Mouse (Mus musculus) mesoderm, embryonic 11.5 days (tissue): ENCODE measurements around the gene Epo.

Experiments used
- DNase-seq: peaks from one replicate; pipeline ENCODE4 v3.0.0-alpha.2; 2012; ENCODE audit warnings: low read depth, low spot score

The Epo gene

GRCm38 (mm10) chr5:137539291-137539801 lies 6.3 kb upstream of the Epo start:
- no peak for DNase-seq

DNA sequence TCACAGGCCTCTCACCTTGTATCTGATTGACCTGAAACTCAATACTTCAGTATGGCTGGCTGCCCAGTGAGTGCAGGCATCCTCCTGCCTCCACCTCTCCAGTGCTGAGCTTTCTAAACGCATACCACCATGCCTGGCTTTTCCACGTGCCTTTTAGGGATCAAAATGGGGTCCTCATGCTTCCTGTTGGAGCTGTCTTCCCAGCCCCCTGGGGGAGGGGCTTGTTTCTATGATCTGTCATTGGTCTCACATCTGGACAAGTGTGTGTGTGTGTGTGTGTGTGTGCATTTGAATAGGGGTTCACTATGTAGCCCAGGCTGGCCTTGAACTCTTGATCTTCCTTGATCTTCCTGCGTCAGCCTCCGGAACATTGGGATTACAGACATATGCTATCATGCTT lies 4.4 kb upstream of the Epo start:
- DNase-seq, result no peak

- no peak for DNase-seq
Observed at GRCm38 (mm10) chr5:137535318-137535717, 2.3 kb upstream of the Epo start.

DNA sequence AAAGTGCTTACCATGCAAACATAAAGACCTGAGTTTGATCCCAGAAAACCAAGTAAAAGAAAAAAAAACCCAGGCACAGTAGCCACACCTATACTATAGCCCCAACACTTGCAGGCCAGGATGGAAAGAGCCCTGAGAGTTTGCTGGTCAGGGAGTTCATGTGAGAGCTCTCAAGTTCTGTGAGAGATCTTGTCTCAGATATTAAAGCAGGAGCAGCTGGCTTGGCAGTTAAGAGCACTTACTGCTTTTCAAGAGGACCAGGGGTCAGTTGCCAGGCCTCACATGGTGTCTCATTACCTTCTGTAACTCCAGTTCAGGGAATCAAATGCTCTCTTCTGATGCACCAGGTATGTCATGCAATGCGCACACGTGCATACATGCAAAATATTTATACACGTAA lies 1.7 kb upstream of the Epo start:
- DNase-seq, result no peak

DNA sequence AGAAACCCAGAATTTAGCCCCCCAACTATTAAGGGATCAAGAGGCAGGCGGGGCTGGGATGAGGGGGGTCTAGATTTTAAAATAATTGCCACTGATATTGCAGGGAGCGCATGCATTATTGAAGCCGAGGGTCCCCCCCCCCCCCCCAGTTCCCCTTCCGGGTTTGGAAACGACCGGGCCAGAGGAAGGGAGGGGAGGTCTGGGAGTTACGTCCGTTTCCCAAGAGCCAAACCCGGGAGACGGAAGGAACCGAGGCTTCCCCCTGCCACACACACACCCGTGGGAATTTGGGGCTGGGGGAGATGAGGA lies 280 bp downstream of the Epo start:
- DNase-seq, result no peak

GRCm38 (mm10) chr5:137532131-137532807 lies 773 bp downstream of the Epo start:
- no peak for DNase-seq

GRCm38 (mm10) chr5:137531414-137532130 lies 1.5 kb downstream of the Epo start:
- no peak for DNase-seq

DNA sequence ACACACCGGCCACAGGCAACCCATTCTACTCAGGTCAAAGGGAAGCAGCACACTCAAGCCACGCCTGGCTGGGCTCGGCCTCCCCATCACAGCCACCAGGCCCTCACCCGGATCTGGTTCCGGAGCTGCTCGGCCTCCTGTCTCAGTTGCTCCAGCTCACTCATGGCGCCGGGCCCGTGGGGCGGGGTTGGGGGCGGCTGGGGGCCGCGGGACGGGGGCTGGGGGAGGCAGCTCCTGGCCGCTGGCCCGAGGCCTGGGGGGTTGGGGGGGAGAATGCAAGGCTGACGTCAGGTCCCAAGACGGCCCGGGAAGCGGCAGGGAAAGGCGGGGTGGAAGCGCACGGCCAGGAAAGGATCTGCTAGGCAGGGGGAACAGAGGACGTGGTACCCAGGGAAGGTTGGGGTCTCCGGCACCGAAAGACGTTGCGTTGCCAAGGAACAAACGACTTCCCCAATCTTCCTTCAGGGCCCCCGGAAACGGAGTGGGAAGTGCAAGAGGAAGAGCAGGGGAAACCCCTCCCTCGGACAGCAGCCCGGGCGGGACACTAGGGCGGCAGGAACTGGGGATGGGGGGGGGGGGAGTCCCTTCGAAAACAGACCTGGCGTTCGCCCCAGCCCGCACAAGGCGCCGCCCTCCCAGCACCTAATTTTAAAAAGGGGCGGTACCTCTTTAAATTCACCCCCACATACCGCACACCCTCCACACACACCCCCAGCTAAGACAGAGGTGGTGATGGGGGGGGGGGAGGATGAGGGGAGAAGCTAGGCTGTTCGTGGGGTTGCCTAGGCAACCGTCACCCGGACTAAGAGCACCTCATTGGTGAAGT lies 2.2 kb downstream of the Epo start:
- peak; percentile 89 for DNase-seq

DNA sequence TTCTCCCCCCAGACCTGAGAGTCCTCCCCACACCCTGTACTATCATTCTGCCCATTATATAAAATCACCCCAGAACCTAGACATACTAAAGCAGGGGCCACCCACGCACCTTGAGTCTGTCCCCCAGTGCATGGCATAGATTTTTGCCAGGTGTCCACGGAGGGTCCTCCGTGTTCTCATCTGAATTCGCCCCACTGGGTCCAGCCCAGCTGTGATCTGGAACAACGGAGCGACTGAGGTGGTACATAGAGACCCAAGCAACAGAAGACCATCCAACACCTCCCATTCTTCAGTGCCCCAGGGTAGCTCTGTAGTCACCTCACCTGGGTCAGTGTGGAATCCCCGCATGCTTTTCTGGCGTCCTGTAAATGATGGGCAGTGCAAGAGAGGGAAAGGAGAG lies 3.0 kb downstream of the Epo start:
- no peak for DNase-seq

DNA sequence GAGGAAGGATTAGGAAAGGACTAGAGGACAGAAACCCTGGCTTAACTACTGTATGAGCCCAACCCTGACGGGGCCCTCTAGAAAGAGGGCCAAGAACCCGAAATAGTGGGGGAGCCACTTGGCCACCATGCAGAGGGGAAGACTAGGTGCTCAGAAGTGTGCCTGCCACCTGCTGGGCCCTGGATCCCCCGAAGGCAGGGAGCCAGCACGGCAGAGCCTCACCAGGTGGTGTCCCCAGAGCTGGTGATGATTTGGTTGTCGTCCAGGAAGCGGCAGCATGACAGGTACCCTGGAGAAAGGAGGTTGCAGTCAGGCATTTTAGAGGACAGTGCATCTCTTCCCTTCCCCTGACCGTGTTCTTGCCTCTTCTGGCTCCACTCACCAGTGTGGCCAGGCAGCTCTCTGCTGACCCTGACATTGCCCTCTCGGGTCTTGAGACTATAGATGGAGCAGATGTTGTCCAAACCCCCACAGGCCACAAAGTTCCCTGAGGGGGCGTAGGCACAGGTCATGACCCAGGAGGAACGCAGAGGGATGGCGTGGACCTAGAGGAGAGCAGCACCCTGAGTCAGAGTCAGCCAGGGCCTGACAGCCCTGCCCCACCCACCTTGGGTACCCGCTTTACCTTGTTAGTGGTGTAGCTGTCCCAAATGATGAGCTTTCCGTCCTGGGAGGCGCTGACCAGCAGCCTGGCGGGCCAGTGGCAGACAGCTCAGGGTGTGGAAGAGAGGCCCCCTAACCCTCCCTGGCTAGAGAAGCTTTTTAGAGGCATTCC lies 3.6 kb downstream of the Epo start:
- DNase-seq, result no peak

GRCm38 (mm10) chr5:137528247-137528968 lies 4.6 kb downstream of the Epo start:
- no peak for DNase-seq

- DNase-seq, result no peak
Observed at GRCm38 (mm10) chr5:137527413-137527812, 5.6 kb downstream of the Epo start.

DNA sequence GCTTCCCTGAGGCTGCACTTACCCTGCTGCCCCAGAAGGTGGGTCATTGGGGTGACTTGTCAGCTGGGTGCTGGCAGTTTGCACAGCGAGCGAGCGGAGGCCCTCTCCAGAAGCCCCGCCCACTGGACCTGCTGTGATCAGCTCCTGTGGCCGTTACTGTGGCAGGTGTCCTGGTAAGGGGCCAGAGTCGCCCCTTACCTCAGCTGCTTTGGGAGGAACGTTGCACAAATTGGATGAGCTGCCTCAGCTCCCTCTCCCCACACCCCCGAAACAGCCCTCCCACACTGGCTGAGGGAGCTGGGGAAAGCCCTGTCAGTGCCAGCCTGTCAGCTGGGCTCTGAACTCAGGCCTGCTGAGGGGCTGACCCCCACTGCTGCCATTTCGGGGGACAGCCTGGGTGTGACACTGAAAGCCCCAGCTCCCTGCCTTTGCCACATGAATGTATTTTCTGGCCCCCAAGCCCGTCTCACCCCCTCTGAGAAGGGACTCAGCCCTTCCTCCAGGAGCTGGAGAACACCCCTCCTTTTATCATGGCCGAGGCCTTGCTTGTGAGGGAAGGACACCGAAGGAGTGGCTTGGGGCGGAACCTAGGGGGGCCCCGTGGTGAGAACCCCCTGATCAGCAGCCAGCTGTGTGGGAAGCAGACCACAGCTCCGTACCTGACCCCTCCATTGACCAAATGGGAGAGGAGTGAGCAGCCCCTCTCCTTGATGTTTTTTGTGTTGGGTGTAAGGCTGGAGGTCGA lies 6.7 kb downstream of the Epo start:
- no peak for DNase-seq

- no peak for DNase-seq
Observed at GRCm38 (mm10) chr5:137525511-137525910, 7.5 kb downstream of the Epo start.

- no peak for DNase-seq
Observed at GRCm38 (mm10) chr5:137524671-137525070, 8.4 kb downstream of the Epo start.

- DNase-seq, result no peak
Observed at GRCm38 (mm10) chr5:137524251-137524515, 8.9 kb downstream of the Epo start.

DNA sequence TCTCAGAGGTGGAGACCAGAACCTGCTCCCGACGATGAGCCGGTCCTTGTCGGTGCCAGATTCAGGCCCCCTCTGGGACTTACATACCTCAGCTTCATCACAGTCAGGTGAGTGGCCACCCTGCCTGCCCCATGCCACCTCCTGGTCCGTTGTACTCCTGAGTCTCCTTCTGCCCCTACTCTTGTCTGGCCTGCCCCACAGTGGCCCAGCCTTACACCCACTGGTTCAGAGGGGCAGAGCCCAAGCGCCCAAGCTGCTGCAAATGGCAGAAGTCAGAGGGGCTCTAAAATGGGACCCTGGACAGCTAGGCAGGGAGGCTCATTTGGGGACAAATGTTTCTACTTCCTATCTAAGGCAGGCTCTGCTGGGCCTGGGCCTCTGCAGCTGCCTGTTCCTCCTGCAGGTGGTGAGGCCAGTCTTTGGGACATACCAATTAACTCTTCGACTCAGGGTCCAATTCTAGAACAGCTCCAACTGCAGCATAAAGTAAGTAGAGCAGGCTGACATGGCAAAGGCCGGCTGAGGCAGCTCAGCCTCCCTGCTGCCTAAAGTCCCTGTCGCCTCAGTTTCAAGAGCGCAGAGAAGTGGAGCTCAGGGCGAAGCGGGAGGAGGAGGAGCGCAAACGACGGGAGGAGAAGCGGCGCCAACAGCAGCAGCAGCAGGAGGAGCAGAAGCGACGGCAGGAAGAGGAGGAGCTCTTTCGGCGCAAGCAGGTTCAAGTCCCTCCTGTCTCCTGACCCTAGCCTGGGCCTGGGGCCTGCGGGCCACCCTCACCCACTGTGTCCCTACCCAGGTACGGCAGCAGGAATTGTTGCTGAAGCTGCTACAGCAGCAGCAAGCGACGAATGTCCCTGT lies 9.4 kb downstream of the Epo start:
- no peak for DNase-seq

GRCm38 (mm10) chr5:137522711-137523110 lies 10.3 kb downstream of the Epo start:
- no peak for DNase-seq

DNA sequence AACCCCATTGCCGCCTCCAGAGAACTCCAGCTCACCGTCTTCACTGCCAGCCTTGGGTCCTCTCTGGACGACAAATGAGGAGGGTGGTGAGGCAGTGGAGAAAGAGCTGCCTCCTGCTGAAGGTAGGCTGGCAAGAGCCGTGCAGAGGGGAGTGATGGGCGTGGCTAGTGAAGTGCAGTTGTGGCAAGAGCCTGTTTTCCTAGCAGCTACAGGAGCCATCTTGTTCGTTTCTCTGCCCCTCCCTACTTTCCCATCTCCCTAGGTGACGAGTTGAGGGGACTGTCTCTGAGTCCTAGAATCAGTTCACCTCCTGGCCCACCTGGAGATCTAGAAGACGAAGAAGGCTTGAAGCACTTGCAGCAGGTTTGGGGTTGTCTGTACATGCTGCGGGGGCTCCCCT lies 11.2 kb downstream of the Epo start:
- no peak for DNase-seq
